Mouse (Mus musculus): ENCODE results near the gene Hapln1.

GRCm38 (mm10) chr13:89637012-89637411 is 97.4 kb downstream of the Hapln1 start:
- TF ChIP-seq CTCF (IDR thresholded peaks at IDR 0.05; ENCODE audit: low read depth, low read length) (no peak), GATA1 (IDR thresholded peaks at IDR 0.05; ENCODE audit: borderline replicate concordance, low read length) (no peak), TAL1 (conservative IDR thresholded peaks at IDR 0.05; ENCODE audit: low read depth, low read length) (no peak)

All from G1E (cell line).